Mouse (Mus musculus): Measurements from ENCODE around the gene Il10rb. TPM values are rescaled to one million over a fixed set of nuclear protein-coding genes. Genes with fewer than 3 reads are reported as not detected.
"Not testable (repeated sequence)": the region's sequence is repeated elsewhere in the genome, so short reads cannot be mapped to it uniquely, and the experiment has no call there.

Il10rb gene
- total RNA-seq, 1 experiment from 2014 or later = 102 TPM

GRCm38 (mm10) chr16:91404828-91405577, 961 bp upstream of the Il10rb start:
- no peak for ATAC-seq (replicated peaks; ENCODE audit: insufficient number of reproducible peaks, low FRiP score, low TSS enrichment, poor library complexity, severe bottlenecking)

GRCm38 (mm10) chr16:91406585-91407220, 739 bp downstream of the Il10rb start:
- peak; percentile 44 for ATAC-seq (replicated peaks; ENCODE audit: insufficient number of reproducible peaks, low FRiP score, low TSS enrichment, poor library complexity, severe bottlenecking)

DNA sequence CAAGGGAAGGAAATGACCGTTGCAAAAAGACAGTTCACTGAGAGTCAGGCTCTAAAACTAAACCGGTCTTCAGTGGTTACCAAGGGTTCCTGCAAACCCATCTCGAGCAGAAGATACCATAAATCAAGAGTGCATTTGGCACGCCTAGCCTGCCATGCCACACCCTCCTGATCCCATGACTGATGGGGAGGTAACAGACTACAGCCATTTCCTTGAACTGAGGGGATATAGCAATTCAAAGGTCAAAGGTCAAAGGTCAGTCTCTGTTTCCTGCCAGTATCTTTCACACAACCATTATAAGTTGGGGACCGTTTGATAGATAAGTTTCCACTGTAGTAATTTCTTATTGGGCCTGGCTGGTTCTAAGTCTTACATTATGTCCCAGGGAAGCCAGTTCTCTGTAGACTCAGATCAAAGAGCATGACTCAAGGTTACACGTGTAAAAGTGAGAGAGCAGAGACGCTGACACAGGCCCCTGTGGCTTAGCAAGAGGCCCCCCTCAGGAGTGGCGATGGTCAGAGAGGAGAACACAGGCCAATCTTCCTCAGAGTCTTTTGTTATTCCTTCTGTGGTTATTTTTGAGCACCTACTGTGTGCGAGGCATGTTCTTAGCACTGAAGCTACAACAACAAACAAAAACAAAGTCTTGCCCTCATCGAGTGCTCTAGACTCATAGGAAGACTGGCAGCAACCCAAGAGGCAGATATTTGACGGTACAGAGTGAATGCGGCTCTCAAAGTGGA, 7.3 kb downstream of the Il10rb start:
- ATAC-seq (replicated peaks; ENCODE audit: insufficient number of reproducible peaks, low FRiP score, low TSS enrichment, poor library complexity, severe bottlenecking) = peak; percentile 70

GRCm38 (mm10) chr16:91415391-91416189, 9.6 kb downstream of the Il10rb start:
- ATAC-seq (replicated peaks; ENCODE audit: insufficient number of reproducible peaks, low FRiP score, low TSS enrichment, poor library complexity, severe bottlenecking) = peak; percentile 48; the same call in 1 of the 2 replicates

- ATAC-seq (replicated peaks; ENCODE audit: insufficient number of reproducible peaks, low FRiP score, low TSS enrichment, poor library complexity, severe bottlenecking) = no peak
These were observed 10.4 kb downstream of the Il10rb start for GRCm38 (mm10) chr16:91416357-91416756.

GRCm38 (mm10) chr16:91416938-91417337, 11.0 kb downstream of the Il10rb start:
- no peak for ATAC-seq (replicated peaks; ENCODE audit: insufficient number of reproducible peaks, low FRiP score, low TSS enrichment, poor library complexity, severe bottlenecking)

GRCm38 (mm10) chr16:91418531-91418930, 12.6 kb downstream of the Il10rb start:
- no peak for ATAC-seq (replicated peaks; ENCODE audit: insufficient number of reproducible peaks, low FRiP score, low TSS enrichment, poor library complexity, severe bottlenecking)

DNA sequence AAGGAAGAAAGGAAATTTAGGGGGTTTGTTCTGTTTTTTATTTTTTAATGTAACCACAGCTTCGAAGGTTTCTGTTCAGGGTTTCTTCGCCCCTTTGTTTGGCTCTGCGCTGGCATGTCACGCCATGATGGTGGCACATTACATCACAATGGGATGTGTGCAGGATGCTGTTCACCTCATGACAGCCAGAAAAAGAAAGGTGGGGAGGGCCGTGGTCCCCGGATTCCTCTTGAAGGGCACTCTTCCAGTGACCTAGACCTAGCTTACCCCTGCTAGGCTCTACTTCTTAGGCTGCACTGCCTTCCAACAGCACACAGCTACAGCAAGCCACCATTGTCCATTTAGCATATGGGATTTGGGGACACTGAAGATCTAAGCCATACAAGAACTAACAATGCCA, 19.9 kb downstream of the Il10rb start:
- ATAC-seq (replicated peaks; ENCODE audit: insufficient number of reproducible peaks, low FRiP score, low TSS enrichment, poor library complexity, severe bottlenecking) = no peak

GRCm38 (mm10) chr16:91426586-91426985, 20.6 kb downstream of the Il10rb start:
- ATAC-seq (replicated peaks; ENCODE audit: insufficient number of reproducible peaks, low FRiP score, low TSS enrichment, poor library complexity, severe bottlenecking) = no peak

DNA sequence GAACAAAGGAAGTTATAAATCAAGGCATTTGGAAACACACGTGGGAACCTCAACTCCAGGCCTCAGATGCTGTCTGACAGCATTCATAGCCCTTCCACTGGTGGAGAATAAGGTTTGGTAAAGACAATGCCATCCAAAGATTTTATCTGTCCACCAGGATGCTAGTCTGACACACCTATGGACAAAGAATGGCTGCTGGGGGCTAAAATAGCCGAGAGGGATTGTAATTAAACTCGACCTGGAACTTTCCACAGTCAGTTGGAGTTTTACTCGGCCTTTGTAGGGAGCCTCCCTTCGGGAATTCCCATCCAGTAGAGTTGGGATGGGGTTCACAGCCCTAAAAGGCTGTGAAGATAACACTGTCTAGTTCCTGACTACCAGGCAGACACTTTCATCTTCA, 21.5 kb downstream of the Il10rb start:
- ATAC-seq (replicated peaks; ENCODE audit: insufficient number of reproducible peaks, low FRiP score, low TSS enrichment, poor library complexity, severe bottlenecking) = no peak

DNA sequence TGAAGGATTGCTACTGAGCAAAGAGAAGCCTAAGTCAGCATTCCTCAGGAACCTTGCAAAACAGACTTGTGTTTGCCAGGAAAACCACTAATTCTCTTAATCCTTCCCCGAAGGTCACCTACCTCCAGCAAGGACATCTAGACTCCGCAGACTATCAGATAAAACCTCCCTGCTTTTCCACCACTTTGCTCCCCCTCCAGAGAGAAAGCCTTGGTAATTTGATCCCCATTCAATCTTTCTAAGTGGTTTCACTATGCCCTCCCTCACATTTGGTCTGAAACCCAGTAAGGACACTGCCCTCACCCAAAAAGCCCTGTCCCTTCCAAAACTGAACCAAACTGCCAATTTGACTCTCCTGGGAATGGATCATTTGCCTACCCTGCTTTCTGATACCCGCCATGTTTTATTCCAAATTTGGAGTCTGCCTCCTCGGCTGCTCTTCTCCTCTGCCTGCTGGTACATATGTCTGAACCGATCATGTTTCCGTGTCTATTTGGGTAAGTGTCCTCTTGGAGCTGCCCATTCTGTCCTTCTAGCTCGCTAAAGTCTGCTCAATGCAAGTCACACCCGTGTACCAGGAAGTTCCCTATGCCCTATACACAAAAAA, 22.4 kb downstream of the Il10rb start:
- no peak for ATAC-seq (replicated peaks; ENCODE audit: insufficient number of reproducible peaks, low FRiP score, low TSS enrichment, poor library complexity, severe bottlenecking)

GRCm38 (mm10) chr16:91432720-91433328, 26.9 kb downstream of the Il10rb start:
- no peak for ATAC-seq (replicated peaks; ENCODE audit: insufficient number of reproducible peaks, low FRiP score, low TSS enrichment, poor library complexity, severe bottlenecking)

DNA sequence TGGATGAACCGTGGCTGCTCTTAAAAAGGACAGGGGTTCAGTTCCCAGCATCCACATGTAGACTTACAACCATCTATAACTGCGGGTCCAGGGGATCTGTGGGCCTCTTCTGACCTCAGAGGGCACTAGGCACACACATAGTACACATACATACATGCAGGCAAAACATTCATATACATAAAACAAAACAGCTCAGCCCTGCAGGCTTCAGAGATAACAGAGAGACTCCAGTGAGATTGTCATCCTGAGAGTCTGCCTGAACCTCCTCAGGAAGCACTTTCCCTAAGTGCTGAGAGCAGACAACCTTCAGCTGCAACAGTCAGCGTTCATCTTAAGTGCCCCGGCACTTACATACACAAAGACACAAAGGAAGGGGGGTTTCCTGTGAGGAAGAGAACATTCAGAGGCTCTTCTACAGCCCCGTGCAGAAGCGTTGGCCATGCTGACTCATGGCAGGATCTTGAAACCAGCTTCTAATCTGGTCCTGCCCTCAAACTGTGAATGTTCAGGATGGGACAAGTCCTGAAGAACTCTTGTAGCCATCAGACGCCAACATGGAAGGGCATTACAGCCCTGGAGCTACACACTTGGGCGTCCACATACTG, 27.5 kb downstream of the Il10rb start:
- ATAC-seq (replicated peaks; ENCODE audit: insufficient number of reproducible peaks, low FRiP score, low TSS enrichment, poor library complexity, severe bottlenecking) = 0 out of 2 replicates have a peak, but pooled peaks have one; percentile 30

- ATAC-seq (replicated peaks; ENCODE audit: insufficient number of reproducible peaks, low FRiP score, low TSS enrichment, poor library complexity, severe bottlenecking) = no peak
These were observed 28.2 kb downstream of the Il10rb start for GRCm38 (mm10) chr16:91434119-91434518.

DNA sequence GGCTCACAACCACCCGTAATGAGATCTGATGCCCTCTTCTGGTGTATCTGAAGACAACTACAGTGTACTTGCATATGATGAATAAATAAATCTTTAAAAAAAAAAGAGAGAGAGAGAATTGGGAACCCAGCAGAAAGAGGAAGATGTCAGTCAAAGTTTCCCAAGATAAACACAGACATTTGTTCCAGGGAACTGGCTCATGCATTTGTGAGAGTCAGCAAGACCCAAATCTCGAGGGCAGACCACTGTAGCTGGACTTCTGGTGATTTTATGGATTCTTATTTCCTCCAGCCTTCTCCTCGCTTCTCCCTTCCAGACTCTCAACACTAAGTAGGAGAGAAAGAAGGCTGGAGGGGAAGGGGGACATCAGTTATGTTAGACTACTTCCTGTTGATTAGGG, 32.1 kb downstream of the Il10rb start:
- no peak for ATAC-seq (replicated peaks; ENCODE audit: insufficient number of reproducible peaks, low FRiP score, low TSS enrichment, poor library complexity, severe bottlenecking)

GRCm38 (mm10) chr16:91438599-91438998, 32.6 kb downstream of the Il10rb start:
- not testable (repeated sequence) for ATAC-seq (replicated peaks; ENCODE audit: insufficient number of reproducible peaks, low FRiP score, low TSS enrichment, poor library complexity, severe bottlenecking)

DNA sequence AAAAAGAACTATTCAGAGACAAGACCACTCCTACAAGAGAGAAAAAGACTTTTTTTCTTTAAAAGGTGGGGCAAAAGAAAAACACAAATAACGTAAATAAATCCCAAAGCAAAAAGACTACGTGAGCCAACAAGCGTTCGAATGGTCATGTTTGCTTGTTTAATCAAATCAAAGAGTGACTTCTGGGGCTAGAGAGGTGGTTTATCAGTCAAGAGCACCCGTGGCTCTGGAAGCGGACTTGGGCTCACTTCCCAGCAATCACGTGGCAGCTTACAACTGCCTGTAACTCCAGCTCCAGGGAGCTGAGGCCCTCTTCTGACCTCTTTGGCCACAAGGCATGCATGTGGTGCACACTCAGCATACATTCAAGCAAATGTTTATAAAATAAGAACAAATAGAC, 35.4 kb downstream of the Il10rb start:
- no peak for ATAC-seq (replicated peaks; ENCODE audit: insufficient number of reproducible peaks, low FRiP score, low TSS enrichment, poor library complexity, severe bottlenecking)

- no peak for ATAC-seq (replicated peaks; ENCODE audit: insufficient number of reproducible peaks, low FRiP score, low TSS enrichment, poor library complexity, severe bottlenecking)
These were observed 35.9 kb downstream of the Il10rb start for GRCm38 (mm10) chr16:91441811-91442240.
